Mouse (Mus musculus): ENCODE results near the gene Srrt. TPM values are rescaled to one million over a fixed set of nuclear protein-coding genes. Genes with fewer than 3 reads are reported as not detected.
A peak's percentile ranks its signal among the peaks of the same experiment; 100 is the strongest.

The Srrt gene
- polyA plus RNA-seq, 1 experiment from 2014 or later = 138 TPM

DNA sequence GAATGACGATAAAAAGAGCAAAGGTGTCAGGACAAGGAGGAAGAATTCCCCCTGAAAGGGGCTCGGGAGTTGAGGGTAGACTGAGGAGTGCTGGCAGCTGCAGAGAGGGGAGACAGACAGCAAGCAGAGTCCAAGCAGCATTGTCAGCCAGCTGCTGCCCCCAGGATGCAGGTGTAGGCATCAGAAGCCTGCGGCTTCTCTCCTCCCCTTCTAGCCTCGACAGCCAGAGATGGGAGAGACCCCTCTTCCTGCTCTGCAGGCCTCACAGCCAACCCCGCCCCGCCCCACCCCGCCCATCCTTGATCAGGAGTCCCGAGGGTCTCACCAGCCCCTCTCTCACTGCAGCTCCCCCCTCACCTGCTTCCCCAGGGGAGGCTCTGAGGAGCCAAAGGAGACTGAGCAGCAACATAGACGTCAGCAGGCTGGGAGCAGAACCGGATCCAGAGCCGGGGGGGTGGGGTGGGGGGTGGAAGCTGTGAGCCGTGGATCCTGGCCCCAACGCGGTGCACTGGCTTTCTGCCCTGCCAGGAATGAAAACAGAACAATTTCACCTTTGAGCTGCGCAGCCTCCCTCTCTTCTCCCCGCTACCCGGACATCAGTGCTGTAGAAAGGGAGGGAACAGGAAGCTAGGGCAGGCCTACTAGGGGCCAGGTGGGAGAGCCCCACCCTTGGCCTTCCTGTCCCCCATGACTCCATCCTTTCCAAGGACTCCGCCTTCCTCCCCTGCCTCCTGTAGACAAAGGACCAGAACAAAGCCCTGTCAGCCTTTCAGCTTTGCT is 39.2 kb downstream of the Srrt start:
- ATAC-seq (ENCODE audit: low FRiP score) (no peak), DNase-seq (ENCODE audit: low spot score) (no peak)
- H3K4me3 ChIP-seq (ENCODE audit: low read depth, low read length) = no peak overlapping the region
- WGBS = 36% methylated on average over 17 of the region's 18 CpGs
- no peaks in the 10 kb centered on the region for H3K4me1 ChIP-seq (replicated peaks; ENCODE audit: control insufficient read depth, insufficient read depth, low read length)
- no peak overlapping the region for H3K4me2 ChIP-seq (replicated peaks; ENCODE audit: low read depth, low read length)
- H3K9me3 ChIP-seq (ENCODE audit: control insufficient read depth, low read length) = no peaks in the 10 kb centered on the region
- no peaks in the 10 kb centered on the region for H3K27me3 ChIP-seq (ENCODE audit: control insufficient read depth, insufficient read depth, low read length)
- no peak overlapping the region for H3K27ac ChIP-seq (ENCODE audit: low read depth, low read length)
- H3K36me3 ChIP-seq (ENCODE audit: control insufficient read depth, insufficient read depth, low read length) = no peaks in the 10 kb centered on the region
- H3K9ac ChIP-seq (ENCODE audit: low read depth, low read length) = peak overlapping the region; percentile 24; the same call in 1 of the 2 replicates

DNA sequence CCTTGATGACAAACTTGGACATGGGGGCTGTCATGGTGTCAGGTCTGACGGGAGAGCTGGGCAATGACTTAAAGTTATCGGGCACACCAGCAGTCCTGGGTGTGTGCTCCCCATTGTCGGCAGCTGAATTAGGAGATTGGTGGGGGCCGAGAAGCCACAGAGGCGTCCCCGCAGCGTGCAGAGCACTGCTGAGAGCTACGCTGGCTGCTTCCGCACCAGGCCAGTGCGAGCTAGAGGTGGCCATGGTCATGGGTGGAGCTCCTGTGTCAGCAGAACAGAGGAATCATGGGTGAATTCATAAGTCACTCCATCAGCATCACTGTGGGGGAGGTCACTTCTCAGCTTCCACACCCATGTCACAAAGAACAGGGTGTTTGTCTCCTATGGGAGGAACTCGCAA is 42.7 kb downstream of the Srrt start:
- Histone ChIP-seq H3K36me3 (ENCODE audit: control insufficient read depth, insufficient read depth, low read length) (no peaks in the 10 kb centered on the region), H3K27ac (ENCODE audit: low read depth, low read length) (no peak overlapping the region), H3K27me3 (ENCODE audit: control insufficient read depth, insufficient read depth, low read length) (no peaks in the 10 kb centered on the region), H3K4me2 (replicated peaks; ENCODE audit: low read depth, low read length) (no peak overlapping the region), H3K4me3 (ENCODE audit: low read depth, low read length) (no peak overlapping the region), H3K9me3 (ENCODE audit: control insufficient read depth, low read length) (no peaks in the 10 kb centered on the region), H3K4me1 (replicated peaks; ENCODE audit: control insufficient read depth, insufficient read depth, low read length) (no peaks in the 10 kb centered on the region), H3K9ac (ENCODE audit: low read depth, low read length) (no peak overlapping the region)
- 92% methylated on average over 11 of the region's 11 CpGs for WGBS
- no peak for ATAC-seq (ENCODE audit: low FRiP score)
- no peak for DNase-seq (ENCODE audit: low spot score)

- H3K4me3 ChIP-seq (ENCODE audit: low read depth, low read length) = no peak overlapping the region
- 89% methylated on average over 14 of the region's 14 CpGs for WGBS
- DNase-seq (ENCODE audit: low spot score) = no peak
- H3K4me2 ChIP-seq (replicated peaks; ENCODE audit: low read depth, low read length) = no peak overlapping the region
- H3K27ac ChIP-seq (ENCODE audit: low read depth, low read length) = no peak overlapping the region
- no peaks in the 10 kb centered on the region for H3K36me3 ChIP-seq (ENCODE audit: control insufficient read depth, insufficient read depth, low read length)
- no peaks in the 10 kb centered on the region for H3K9me3 ChIP-seq (ENCODE audit: control insufficient read depth, low read length)
- no peaks in the 10 kb centered on the region for H3K4me1 ChIP-seq (replicated peaks; ENCODE audit: control insufficient read depth, insufficient read depth, low read length)
- H3K27me3 ChIP-seq (ENCODE audit: control insufficient read depth, insufficient read depth, low read length) = no peaks in the 10 kb centered on the region
- ATAC-seq (ENCODE audit: low FRiP score) = no peak
- no peak overlapping the region for H3K9ac ChIP-seq (ENCODE audit: low read depth, low read length)
Measured at GRCm38 (mm10) chr5:137263897-137264720, 43.4 kb downstream of the Srrt start.

Other genes with a start within 250 kb of the Srrt start
- 0.27 and 0.37 TPM in 2 replicates for gene Serpine1, start 235.4 kb downstream of the Srrt start, polyA plus RNA-seq (2014; fragmentation: Nextera tagmentation; extraction: Ambion mirVana)
- 5.5 and 7.1 TPM in 2 replicates for gene Trim56, start 191.5 kb downstream of the Srrt start, polyA plus RNA-seq (2014; fragmentation: Nextera tagmentation; extraction: Ambion mirVana)
- not detected in 2 replicates for gene Muc3, start 158.4 kb downstream of the Srrt start, polyA plus RNA-seq (2014; fragmentation: Nextera tagmentation; extraction: Ambion mirVana)
- 0.14 TPM in 1 of 2 replicates, not detected in the other for gene Muc3a, start 95.3 kb downstream of the Srrt start, polyA plus RNA-seq (2014; fragmentation: Nextera tagmentation; extraction: Ambion mirVana)
- 6.2 and 8.1 TPM in 2 replicates for gene Ache, start 20.2 kb downstream of the Srrt start, polyA plus RNA-seq (2014; fragmentation: Nextera tagmentation; extraction: Ambion mirVana)
- gene Ufsp1, start 13.0 kb downstream of the Srrt start, polyA plus RNA-seq (2014; fragmentation: Nextera tagmentation; extraction: Ambion mirVana) = 8.6 and 9.0 TPM in 2 replicates
- gene Trip6, start 6.7 kb upstream of the Srrt start, polyA plus RNA-seq (2014; fragmentation: Nextera tagmentation; extraction: Ambion mirVana) = 27.4 and 28.6 TPM in 2 replicates
- gene Slc12a9, start 25.9 kb upstream of the Srrt start, polyA plus RNA-seq (2014; fragmentation: Nextera tagmentation; extraction: Ambion mirVana) = 7.1 and 7.5 TPM in 2 replicates
- gene Ephb4, start 42.4 kb upstream of the Srrt start, polyA plus RNA-seq (2014; fragmentation: Nextera tagmentation; extraction: Ambion mirVana) = 21.0 and 21.3 TPM in 2 replicates
- gene Zan, start 169.4 kb upstream of the Srrt start, polyA plus RNA-seq (2014; fragmentation: Nextera tagmentation; extraction: Ambion mirVana) = 0.04 and 0.06 TPM in 2 replicates
- gene Pop7, start 194.8 kb upstream of the Srrt start, polyA plus RNA-seq (2014; fragmentation: Nextera tagmentation; extraction: Ambion mirVana) = 55.2 and 60.6 TPM in 2 replicates
- gene Gigyf1, start 210.9 kb upstream of the Srrt start, polyA plus RNA-seq (2014; fragmentation: Nextera tagmentation; extraction: Ambion mirVana) = 10.6 and 15.4 TPM in 2 replicates
- 0.38 and 1.1 TPM in 2 replicates for gene Epo, start 225.6 kb upstream of the Srrt start, polyA plus RNA-seq (2014; fragmentation: Nextera tagmentation; extraction: Ambion mirVana)
- gene Gnb2, start 225.8 kb upstream of the Srrt start, polyA plus RNA-seq (2014; fragmentation: Nextera tagmentation; extraction: Ambion mirVana) = 475 and 483 TPM in 2 replicates
- 45.4 and 47.6 TPM in 2 replicates for gene Actl6b, start 245.8 kb upstream of the Srrt start, polyA plus RNA-seq (2014; fragmentation: Nextera tagmentation; extraction: Ambion mirVana)

All from hindbrain, embryonic 11.5 days (tissue).